Mouse (Mus musculus): ENCODE measurements at regions not wholly inside any gene's neighbourhood (a gene's known extent, or its start where the extent isn't known, plus 50 kb on each side); places are given as distances from the start of the nearest gene placed in this dataset.
"Not testable (repeated sequence)": the region's sequence is repeated elsewhere in the genome, so short reads cannot be mapped to it uniquely, and the experiment has no call there.

- DNase-seq: no peak
These were observed 213.0 kb downstream of the Med10 start for GRCm38 (mm10) chr13:70015183-70015582.

GRCm38 (mm10) chr13:70017535-70017934, 215.3 kb downstream of the Med10 start:
- DNase-seq: no peak

GRCm38 (mm10) chr13:70019999-70020838, 218.0 kb downstream of the Med10 start:
- no peak for DNase-seq

- DNase-seq: no peak
These were observed 231.1 kb downstream of the Med10 start for GRCm38 (mm10) chr13:70033249-70033648.

- DNase-seq: no peak
These were observed 231.6 kb downstream of the Med10 start for GRCm38 (mm10) chr13:70033763-70034162.

GRCm38 (mm10) chr13:70037985-70038667, 235.9 kb downstream of the Med10 start:
- no peak for DNase-seq

GRCm38 (mm10) chr13:70057920-70058319, 255.7 kb downstream of the Med10 start:
- DNase-seq: no peak

- no peak for DNase-seq
These were observed 259.3 kb downstream of the Med10 start for GRCm38 (mm10) chr13:70061363-70061945.

- no peak for DNase-seq
These were observed 271.5 kb downstream of the Med10 start for GRCm38 (mm10) chr13:70073655-70074054.

- no peak for DNase-seq
These were observed 273.2 kb downstream of the Med10 start for GRCm38 (mm10) chr13:70075353-70075752.

GRCm38 (mm10) chr13:70081108-70081507, 278.9 kb downstream of the Med10 start:
- no peak for DNase-seq

- no peak for DNase-seq
These were observed 290.7 kb downstream of the Med10 start for GRCm38 (mm10) chr13:70092886-70093285.

GRCm38 (mm10) chr13:70093970-70094369, 291.8 kb downstream of the Med10 start:
- no peak for DNase-seq

GRCm38 (mm10) chr13:70096430-70097301, 294.5 kb downstream of the Med10 start:
- DNase-seq: no peak

GRCm38 (mm10) chr13:70100091-70100490, 297.9 kb downstream of the Med10 start:
- DNase-seq: not testable (repeated sequence)

- no peak for DNase-seq
These were observed 300.8 kb downstream of the Med10 start for GRCm38 (mm10) chr13:70103021-70103420.

GRCm38 (mm10) chr13:70103491-70103890, 301.3 kb downstream of the Med10 start:
- not testable (repeated sequence) for DNase-seq

GRCm38 (mm10) chr13:70103903-70104302, 301.7 kb downstream of the Med10 start:
- DNase-seq: no peak

GRCm38 (mm10) chr13:70115576-70115975, 313.4 kb downstream of the Med10 start:
- no peak for DNase-seq

GRCm38 (mm10) chr13:70124860-70125545, 322.8 kb downstream of the Med10 start:
- no peak for DNase-seq

- no peak for DNase-seq
These were observed 325.1 kb downstream of the Med10 start for GRCm38 (mm10) chr13:70127310-70127709.

- no peak for DNase-seq
These were observed 332.3 kb downstream of the Med10 start for GRCm38 (mm10) chr13:70134544-70134943.
